Mouse (Mus musculus) E14TG2a.4 (cell line): Measurements from ENCODE around the gene Rbm8a2.

Experiments used
- H3K27me3 ChIP-seq: 2 replicates; pipeline ENCODE4 v1.6.1; 2014; ENCODE audit warnings: low read length, control low read depth; ENCODE audit not compliant: insufficient read depth
- H3K36me3 ChIP-seq: 2 replicates; pipeline ENCODE4 v1.6.1; 2014; ENCODE audit warnings: low read length, control low read depth; ENCODE audit not compliant: insufficient read depth
- H3K4me1 ChIP-seq: replicated peaks from 2 replicates; pipeline ENCODE4 v1.6.1; 2014; ENCODE audit warnings: low read depth, low read length, control low read depth
- H3K4me3 ChIP-seq: replicated peaks from 2 replicates; pipeline ENCODE4 v1.5.1; 2014; ENCODE audit warnings: mild to moderate bottlenecking, low read length
- H3K9me3 ChIP-seq: 2 replicates; pipeline ENCODE4 v1.6.1; 2014; ENCODE audit warnings: low read length, control low read depth
- CTCF ChIP-seq: conservative IDR thresholded peaks from 2 replicates; pipeline ENCODE4 v1.5.1; 2014; ENCODE audit warnings: low read length
- NANOG ChIP-seq: IDR thresholded peaks from 2 replicates; pipeline ENCODE4 v1.6.1; 2014; ENCODE audit warnings: borderline replicate concordance, low read length, mixed read lengths
- POU5F1 ChIP-seq: IDR thresholded peaks from 2 replicates; pipeline ENCODE4 v1.6.1; 2014; ENCODE audit warnings: low read length, borderline replicate concordance

The Rbm8a2 gene

GRCm38 (mm10) chr1:176000599-176000998 lies 21.7 kb upstream of the Rbm8a2 start:
- H3K36me3 ChIP-seq: no peaks in the 10 kb centered on the region
- TF ChIP-seq NANOG (no peak), CTCF (no peak), POU5F1 (no peak)
- H3K4me1 ChIP-seq: no peaks in the 10 kb centered on the region
- H3K4me3 ChIP-seq: no peak overlapping the region
- no peaks in the 10 kb centered on the region for H3K27me3 ChIP-seq
- H3K9me3 ChIP-seq: no peaks in the 10 kb centered on the region

GRCm38 (mm10) chr1:175997076-175997651 lies 18.2 kb upstream of the Rbm8a2 start:
- no peaks in the 10 kb centered on the region for H3K9me3 ChIP-seq
- H3K4me3 ChIP-seq: no peak overlapping the region
- H3K27me3 ChIP-seq: no peaks in the 10 kb centered on the region
- no peaks in the 10 kb centered on the region for H3K4me1 ChIP-seq
- no peaks in the 10 kb centered on the region for H3K36me3 ChIP-seq
- TF ChIP-seq CTCF (no peak), NANOG (no peak), POU5F1 (no peak)

GRCm38 (mm10) chr1:175988912-175989311 lies 10.0 kb upstream of the Rbm8a2 start:
- Histone ChIP-seq H3K4me1 (no peaks in the 10 kb centered on the region), H3K9me3 (no peaks in the 10 kb centered on the region), H3K4me3 (no peak overlapping the region), H3K27me3 (no peaks in the 10 kb centered on the region), H3K36me3 (no peaks in the 10 kb centered on the region)
- TF ChIP-seq CTCF: no peak
- no peak for TF ChIP-seq NANOG
- no peak for TF ChIP-seq POU5F1

- Histone ChIP-seq H3K36me3 (no peaks in the 10 kb centered on the region), H3K4me1 (no peaks in the 10 kb centered on the region), H3K9me3 (no peaks in the 10 kb centered on the region), H3K27me3 (no peaks in the 10 kb centered on the region), H3K4me3 (no peak overlapping the region)
- TF ChIP-seq CTCF (no peak), POU5F1 (no peak), NANOG (no peak)
Measured at GRCm38 (mm10) chr1:175988448-175988847, 9.5 kb upstream of the Rbm8a2 start.

- no peaks in the 10 kb centered on the region for H3K9me3 ChIP-seq
- H3K4me3 ChIP-seq: no peak overlapping the region
- TF ChIP-seq CTCF (no peak), POU5F1 (no peak), NANOG (no peak)
- no peaks in the 10 kb centered on the region for H3K27me3 ChIP-seq
- no peaks in the 10 kb centered on the region for H3K4me1 ChIP-seq
- H3K36me3 ChIP-seq: no peaks in the 10 kb centered on the region
Measured at GRCm38 (mm10) chr1:175970710-175971109, 8.2 kb downstream of the Rbm8a2 start.

- Histone ChIP-seq H3K27me3 (no peaks in the 10 kb centered on the region), H3K4me3 (no peak overlapping the region), H3K36me3 (no peaks in the 10 kb centered on the region), H3K9me3 (peaks cover 11% of the 10 kb centered on the region), H3K4me1 (no peaks in the 10 kb centered on the region)
- no peak for TF ChIP-seq NANOG
- TF ChIP-seq POU5F1: no peak
- no peak for TF ChIP-seq CTCF
Measured at GRCm38 (mm10) chr1:175967004-175967745, 11.7 kb downstream of the Rbm8a2 start.

GRCm38 (mm10) chr1:175961786-175962185 lies 17.1 kb downstream of the Rbm8a2 start:
- H3K36me3 ChIP-seq: no peaks in the 10 kb centered on the region
- no peaks in the 10 kb centered on the region for H3K27me3 ChIP-seq
- no peak overlapping the region for H3K4me3 ChIP-seq

GRCm38 (mm10) chr1:175950851-175951250 lies 28.1 kb downstream of the Rbm8a2 start:
- TF ChIP-seq NANOG: no peak
- no peak for TF ChIP-seq CTCF
- no peak for TF ChIP-seq POU5F1
- H3K9me3 ChIP-seq: no peaks in the 10 kb centered on the region
- H3K27me3 ChIP-seq: no peaks in the 10 kb centered on the region
- H3K4me3 ChIP-seq: no peak overlapping the region
- no peaks in the 10 kb centered on the region for H3K4me1 ChIP-seq
- H3K36me3 ChIP-seq: no peaks in the 10 kb centered on the region

More at GRCm38 (mm10) chr1:175961786-175962185, 17.1 kb downstream of the Rbm8a2 start:
- Histone ChIP-seq H3K9me3 (peaks cover 11% of the 10 kb centered on the region), H3K4me1 (no peaks in the 10 kb centered on the region)
- TF ChIP-seq POU5F1 (no peak), NANOG (no peak)

- H3K9me3 ChIP-seq: no peaks in the 10 kb centered on the region
- no peaks in the 10 kb centered on the region for H3K27me3 ChIP-seq
- TF ChIP-seq NANOG: no peak
- no peak for TF ChIP-seq CTCF
- TF ChIP-seq POU5F1: no peak
- no peak overlapping the region for H3K4me3 ChIP-seq
- no peaks in the 10 kb centered on the region for H3K36me3 ChIP-seq
- no peaks in the 10 kb centered on the region for H3K4me1 ChIP-seq
Measured at GRCm38 (mm10) chr1:175950421-175950820, 28.5 kb downstream of the Rbm8a2 start.
